Comparison of ENCODE assay signal across 25 mouse cellular contexts in the genomic region with DNA sequence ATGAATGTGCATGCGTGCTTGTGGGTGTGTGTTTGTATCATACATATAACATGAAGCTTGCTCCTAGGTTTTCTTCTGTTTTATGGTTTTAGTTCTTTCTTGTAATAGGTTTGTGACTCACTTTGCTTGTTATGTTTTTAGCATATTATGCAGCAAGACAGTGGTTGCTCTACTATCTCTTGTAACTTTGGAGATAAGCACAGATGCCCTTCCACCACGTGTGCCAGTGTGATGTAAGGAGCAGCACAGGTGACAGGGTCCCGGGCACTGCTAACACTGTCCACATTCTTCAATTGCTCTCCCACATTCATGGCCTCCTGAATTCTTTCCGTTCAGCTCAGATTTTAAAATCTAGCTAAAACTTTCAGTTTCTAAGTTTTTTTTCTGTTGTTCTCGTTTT. TPM values are rescaled to one million over a fixed set of nuclear protein-coding genes. Genes with fewer than 3 reads are reported as not detected.
DNase-seq lines count a peak whose midpoint lies in the region; ATAC-seq and TF ChIP-seq lines count a peak whose summit lies in the region.
"Had no signal": no experiment of that assay in that cellular context is flagged by ENCODE, and none has a peak within 500 bp of the region (broad histone marks: within the 10 kb centered on the region; RNA-seq: fewer than 3 reads in every experiment).

No protein-coding gene starts in this region.

- 53% methylated on average over 5 of the region's 5 CpGs for WGBS in liver, embryonic 14.5 days (ENCODE audit: insufficient replicate concordance)
- WGBS in liver, embryonic 12.5 days (ENCODE audit: insufficient replicate concordance), result 55% methylated on average over 5 of the region's 5 CpGs
- 89% methylated on average over 5 of the region's 5 CpGs for WGBS in forebrain, embryonic 11.5 days

- peaks cover 44 to 52% of the 10 kb centered on the region in 2 experiments for H3K4me1 ChIP-seq in liver, embryonic 14.5 days (replicated peaks; ENCODE audit: control insufficient read depth in 2 of 2, insufficient read depth in 2 of 2, low read length in 1 of 2)
- peaks cover 93% of the 10 kb centered on the region for H3K4me1 ChIP-seq in liver, embryonic 12.5 days
- peaks cover 35 to 55% of the 10 kb centered on the region in 2 experiments for H3K4me1 ChIP-seq in MEL (ENCODE audit: control insufficient read depth in 1 of 2, insufficient read depth in 2 of 2, low read length in 2 of 2)
- H3K4me1 ChIP-seq in forebrain, embryonic 11.5 days (replicated peaks; ENCODE audit: control insufficient read depth, insufficient read depth, low read length), result peaks cover 6% of the 10 kb centered on the region; the same call in 1 of the 2 replicates

- no peak for TF ChIP-seq CTCF in liver, embryonic 14.5 days (IDR thresholded peaks at IDR 0.05; ENCODE audit: low read depth)
- TF ChIP-seq CTCF in MEL (IDR thresholded peaks at IDR 0.05 in 2 of 3, conservative IDR thresholded peaks at IDR 0.05 in 1 of 3; ENCODE audit: control insufficient read depth in 1 of 3, insufficient read depth in 1 of 3, low read depth in 2 of 3, low read length in 3 of 3, poor library complexity in 1 of 3, severe bottlenecking in 1 of 3), result no peak

- no peak overlapping the region for H3K9ac ChIP-seq in liver, embryonic 14.5 days (replicated peaks)
- H3K9ac ChIP-seq in liver, embryonic 12.5 days, result no peak overlapping the region
- no peak overlapping the region for H3K9ac ChIP-seq in MEL (ENCODE audit: control insufficient read depth, low read depth, low read length, poor library complexity, severe bottlenecking)
- no peak overlapping the region for H3K9ac ChIP-seq in forebrain, embryonic 11.5 days (ENCODE audit: low read length)
- H3K9ac ChIP-seq: embryonic facial prominence, embryonic 13.5 days; embryonic facial prominence, embryonic 15.5 days; forebrain, embryonic 13.5 days; forebrain, embryonic 15.5 days; forebrain, postnatal 0 days had no signal

- no peak for TF ChIP-seq RAD21 in MEL (IDR thresholded peaks at IDR 0.05; ENCODE audit: low read depth, low read length)

- TF ChIP-seq POLR2A in MEL (IDR thresholded peaks at IDR 0.05; ENCODE audit: control insufficient read depth in 1 of 2, insufficient read depth in 1 of 2, low read depth in 1 of 2, low read length in 2 of 2, poor library complexity in 1 of 2), result no peak

- ATAC-seq in liver, embryonic 14.5 days (ENCODE audit: insufficient read depth), result no peak
- ATAC-seq in liver, embryonic 12.5 days, result no peak
- ATAC-seq in forebrain, embryonic 11.5 days (replicated peaks; ENCODE audit: low FRiP score), result no peak
- ATAC-seq: CD4-positive, CD25-positive, alpha-beta regulatory T cell, adult 4 months; forebrain, embryonic 13.5 days; forebrain, embryonic 15.5 days; forebrain, postnatal 0 days had no signal

- H3K27ac ChIP-seq in liver, embryonic 14.5 days, result no peak overlapping the region
- no peak overlapping the region for H3K27ac ChIP-seq in liver, embryonic 12.5 days
- H3K27ac ChIP-seq in MEL (ENCODE audit: control insufficient read depth, low read depth, low read length), result no peak overlapping the region
- no peak overlapping the region for H3K27ac ChIP-seq in forebrain, embryonic 11.5 days (ENCODE audit: low read depth, low read length)
- H3K27ac ChIP-seq: embryonic facial prominence, embryonic 13.5 days; embryonic facial prominence, embryonic 15.5 days; forebrain, embryonic 10.5 days; forebrain, embryonic 13.5 days; forebrain, embryonic 15.5 days had no signal

- no peak for DNase-seq in liver, embryonic 14.5 days (ENCODE audit: low read depth in 3 of 3, low spot score in 3 of 3)
- DNase-seq in A20 (ENCODE audit: low read depth, low spot score) (peak; percentile 24), MEL (ENCODE audit: low read depth, low spot score) (no peak)
- no peak for DNase-seq in forebrain, embryonic 11.5 days (ENCODE audit: low spot score)
- no peak for DNase-seq in adrenal gland, adult 8-10 months
- DNase-seq: adrenal gland, adult 2 months; adrenal gland, postnatal 14 days; adrenal gland, postnatal 36 days; B cell, adult 2 months; cerebellum, adult 11-12 months; cerebellum, adult 2 months; cerebellum, adult 9-10 months; cerebellum, postnatal 10 days; cerebellum, postnatal 25 days; forebrain, postnatal 0 days had no signal

- H3K27me3 ChIP-seq in liver, embryonic 14.5 days (ENCODE audit: control insufficient read depth, insufficient read depth, low read length), result no peaks in the 10 kb centered on the region
- H3K27me3 ChIP-seq in liver, embryonic 12.5 days (replicated peaks), result no peaks in the 10 kb centered on the region
- H3K27me3 ChIP-seq in MEL (ENCODE audit: control insufficient read depth in 1 of 2, insufficient read depth in 2 of 2, low read length in 2 of 2), result no peaks in the 10 kb centered on the region
- no peaks in the 10 kb centered on the region for H3K27me3 ChIP-seq in forebrain, embryonic 11.5 days (ENCODE audit: control insufficient read depth, insufficient read depth, low read length)
- H3K27me3 ChIP-seq: CH12.LX; embryonic facial prominence, embryonic 13.5 days; embryonic facial prominence, embryonic 15.5 days; forebrain, embryonic 13.5 days; forebrain, embryonic 15.5 days had no signal

- no peaks in the 10 kb centered on the region for H3K79me2 ChIP-seq in MEL (ENCODE audit: control insufficient read depth, insufficient read depth, low read length, poor library complexity)

- H3K4me3 ChIP-seq in liver, embryonic 14.5 days (ENCODE audit: insufficient read depth in 1 of 2, low read depth in 2 of 2, low read length in 2 of 2), result no peak overlapping the region
- no peak overlapping the region for H3K4me3 ChIP-seq in liver, embryonic 12.5 days
- no peak overlapping the region for H3K4me3 ChIP-seq in MEL (ENCODE audit: control insufficient read depth in 1 of 2, insufficient read depth in 1 of 2, low read depth in 2 of 2, low read length in 2 of 2)
- no peak overlapping the region for H3K4me3 ChIP-seq in forebrain, embryonic 11.5 days (ENCODE audit: low read depth, low read length)
- H3K4me3 ChIP-seq: embryonic facial prominence, embryonic 13.5 days; embryonic facial prominence, embryonic 15.5 days; erythroblast, embryonic 14.5 days; forebrain, embryonic 10.5 days; forebrain, embryonic 13.5 days; forebrain, embryonic 15.5 days had no signal

- TF ChIP-seq EP300 in liver, embryonic 14.5 days (IDR thresholded peaks at IDR 0.05; ENCODE audit: low read depth), result no peak
- peak; percentile 19 to 36; a peak in 2 of 4 replicates for TF ChIP-seq EP300 in MEL (IDR thresholded peaks at IDR 0.05; ENCODE audit: low read depth in 1 of 2, low read length in 2 of 2)

- H3K36me3 ChIP-seq in liver, embryonic 14.5 days (replicated peaks; ENCODE audit: control insufficient read depth, insufficient read depth, low read depth), result no peaks in the 10 kb centered on the region
- peaks cover 9% of the 10 kb centered on the region; the same call in 1 of the 2 replicates for H3K36me3 ChIP-seq in liver, embryonic 12.5 days
- H3K36me3 ChIP-seq in MEL (ENCODE audit: control insufficient read depth in 1 of 2, insufficient read depth in 2 of 2, low read length in 2 of 2), result peaks cover 0 to 37% of the 10 kb centered on the region in 2 experiments; a peak in 2 of 4 replicates
- H3K36me3 ChIP-seq in forebrain, embryonic 11.5 days (ENCODE audit: control insufficient read depth, insufficient read depth, low read length), result no peaks in the 10 kb centered on the region
- H3K36me3 ChIP-seq: embryonic facial prominence, embryonic 13.5 days; embryonic facial prominence, embryonic 15.5 days; forebrain, embryonic 10.5 days; forebrain, embryonic 15.5 days had no signal

- no peaks in the 10 kb centered on the region for H3K9me3 ChIP-seq in liver, embryonic 14.5 days (ENCODE audit: control insufficient read depth, low read length)
- no peaks in the 10 kb centered on the region for H3K9me3 ChIP-seq in liver, embryonic 12.5 days (replicated peaks)
- no peaks in the 10 kb centered on the region for H3K9me3 ChIP-seq in MEL (replicated peaks; ENCODE audit: insufficient read depth, low read length)
- H3K9me3 ChIP-seq in forebrain, embryonic 11.5 days (ENCODE audit: control insufficient read depth, low read length), result no peaks in the 10 kb centered on the region
- H3K9me3 ChIP-seq: embryonic facial prominence, embryonic 13.5 days; embryonic facial prominence, embryonic 15.5 days; forebrain, embryonic 10.5 days; forebrain, embryonic 13.5 days; forebrain, embryonic 15.5 days; G1E had no signal

- H3K4me2 ChIP-seq in liver, embryonic 14.5 days (ENCODE audit: low read depth), result peak overlapping the region; percentile 11; the same call in 1 of the 2 replicates
- no peak overlapping the region for H3K4me2 ChIP-seq in liver, embryonic 12.5 days
- H3K4me2 ChIP-seq in forebrain, embryonic 11.5 days (ENCODE audit: low read depth, low read length, severe bottlenecking), result no peak overlapping the region
- H3K4me2 ChIP-seq: embryonic facial prominence, embryonic 13.5 days; embryonic facial prominence, embryonic 15.5 days; forebrain, embryonic 13.5 days; forebrain, embryonic 15.5 days had no signal

TF ChIP-seq in MEL, 35 proteins besides CTCF, POLR2A, EP300 and RAD21 (continues in another document):
- TF ChIP-seq JUND (IDR thresholded peaks at IDR 0.05; ENCODE audit: low read depth, low read length) (no peak), KAT2A (conservative IDR thresholded peaks at IDR 0.05; ENCODE audit: low read depth, low read length) (no peak), NELFE (IDR thresholded peaks at IDR 0.05; ENCODE audit: low read depth, low read length) (no peak), MAZ (IDR thresholded peaks at IDR 0.05; ENCODE audit: low read depth, low read length) (no peak), GABPA (IDR thresholded peaks at IDR 0.05; ENCODE audit: low read depth, low read length) (no peak)

RNA-seq across cellular contexts. Expression of a gene that starts 6.3 kb away (rescaled TPM):
- 7.2 and 9.1 TPM in 2 replicates for polyA plus RNA-seq in liver, embryonic 14.5 days (2012; rRNA removed)
- polyA plus RNA-seq in liver, embryonic 14.5 days (2014; fragmentation: Nextera tagmentation; extraction: Ambion mirVana), result 5.8 and 6.2 TPM in 2 replicates
- 8.5 and 10.4 TPM in 2 replicates for polyA plus RNA-seq in liver, embryonic 12.5 days (2016; fragmentation: Nextera tagmentation; extraction: Ambion mirVana)
- 23.1 and 24.0 TPM in 2 replicates for total RNA-seq in MEL (2012; rRNA removed)
- polyA plus RNA-seq in MEL (2012; ENCODE audit: insufficient read depth in 1 of 2, insufficient read length in 2 of 2, low read depth in 1 of 2, low replicate concordance in 2 of 2, missing spikeins in 1 of 2), result 10 to 100 TPM; 37.1 to 44.3 TPM
- polyA plus RNA-seq in forebrain, embryonic 11.5 days (2014; fragmentation: Nextera tagmentation; extraction: Ambion mirVana), result 14.2 and 16.0 TPM in 2 replicates
- 10 to 100 TPM; 46.1 to 60.4 (median 50.8) TPM for total RNA-seq in adrenal gland, adult 8-10 months (2022)

RNA-seq across cellular contexts. Expression of a gene that starts 54.0 kb away (rescaled TPM):
- 47.4 and 57.4 TPM in 2 replicates for polyA plus RNA-seq in liver, embryonic 14.5 days (2012; rRNA removed)
- 41.8 and 49.8 TPM in 2 replicates for polyA plus RNA-seq in liver, embryonic 14.5 days (2014; fragmentation: Nextera tagmentation; extraction: Ambion mirVana)
- 62.2 TPM in 2 replicates for polyA plus RNA-seq in liver, embryonic 12.5 days (2016; fragmentation: Nextera tagmentation; extraction: Ambion mirVana)
- 17.8 and 26.0 TPM in 2 replicates for total RNA-seq in MEL (2012; rRNA removed)
- polyA plus RNA-seq in MEL (2012; ENCODE audit: insufficient read depth in 1 of 2, insufficient read length in 2 of 2, low read depth in 1 of 2, low replicate concordance in 2 of 2, missing spikeins in 1 of 2), result 10 to 100 TPM in 1 of 2 experiments, not detected in 1; 13.8 TPM
- 16.9 and 18.9 TPM in 2 replicates for polyA plus RNA-seq in forebrain, embryonic 11.5 days (2014; fragmentation: Nextera tagmentation; extraction: Ambion mirVana)
- total RNA-seq in adrenal gland, adult 8-10 months (2022), result 10 to 100 TPM; 11.1 to 46.5 (median 17.7) TPM
